ENCODE assay signal across 20 mouse cellular contexts in the genomic region with DNA sequence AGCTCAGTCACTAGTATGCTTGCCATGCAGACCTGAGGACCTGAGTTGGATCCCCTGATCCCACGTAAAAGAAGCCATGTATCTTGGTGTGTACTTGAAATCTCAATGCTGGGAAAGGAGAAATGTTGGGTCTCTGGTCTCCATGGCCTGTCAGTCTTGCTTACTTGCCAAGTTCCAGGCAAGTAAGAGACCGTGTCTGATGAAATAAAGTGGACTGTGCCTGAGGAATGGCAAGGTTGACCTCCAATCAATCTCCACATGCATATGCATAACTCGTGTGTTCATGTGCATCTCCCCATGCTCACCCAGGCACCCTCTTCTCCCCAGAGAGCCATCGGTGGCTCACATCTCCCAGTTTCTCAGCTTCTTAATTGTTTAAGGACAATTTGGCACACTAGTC.
A peak's percentile ranks its signal among the peaks of the same experiment; 100 is the strongest.
DNase-seq lines count a peak whose midpoint lies in the region; ATAC-seq lines count a peak whose summit lies in the region.
"Had no signal": no experiment of that assay in that cellular context is flagged by ENCODE, and none has a peak within 500 bp of the region (broad histone marks: within the 10 kb centered on the region; RNA-seq: fewer than 3 reads in every experiment).

No protein-coding gene starts in this region.

- H3K27ac ChIP-seq in hindbrain, embryonic 10.5 days = no peak overlapping the region
- H3K27ac ChIP-seq in hindbrain, embryonic 12.5 days = no peak overlapping the region
- no peak overlapping the region for H3K27ac ChIP-seq in kidney, embryonic 16.5 days (ENCODE audit: low read length)
- H3K27ac ChIP-seq: forebrain, embryonic 10.5 days; forebrain, embryonic 13.5 days; hindbrain, embryonic 13.5 days had no signal

- H3K4me2 ChIP-seq in hindbrain, embryonic 12.5 days (replicated peaks) = no peak overlapping the region
- no peak overlapping the region for H3K4me2 ChIP-seq in kidney, embryonic 16.5 days (replicated peaks; ENCODE audit: low read depth, low read length)
- H3K4me2 ChIP-seq: forebrain, embryonic 13.5 days; heart, embryonic 15.5 days; hindbrain, embryonic 13.5 days had no signal

- H3K27me3 ChIP-seq in hindbrain, embryonic 10.5 days (ENCODE audit: insufficient read depth, poor library complexity, severe bottlenecking) = 0 out of 2 replicates have a peak, but pooled peaks cover 8% of the 10 kb centered on the region
- H3K27me3 ChIP-seq in hindbrain, embryonic 12.5 days = no peaks in the 10 kb centered on the region
- H3K27me3 ChIP-seq in kidney, embryonic 16.5 days (ENCODE audit: insufficient read depth, low read length) = no peaks in the 10 kb centered on the region
- H3K27me3 ChIP-seq: heart, embryonic 15.5 days; Patski had no signal

- H3K9me3 ChIP-seq in hindbrain, embryonic 10.5 days = no peaks in the 10 kb centered on the region
- no peaks in the 10 kb centered on the region for H3K9me3 ChIP-seq in hindbrain, embryonic 12.5 days (replicated peaks)
- no peaks in the 10 kb centered on the region for H3K9me3 ChIP-seq in kidney, embryonic 16.5 days (ENCODE audit: low read length)
- H3K9me3 ChIP-seq: forebrain, embryonic 10.5 days; forebrain, embryonic 13.5 days; heart, embryonic 10.5 days; heart, embryonic 15.5 days; hindbrain, embryonic 13.5 days had no signal

- intact Hi-C loops in heart, postnatal 25 days (cut with DNase I) = no loop called here

- H3K4me3 ChIP-seq in hindbrain, embryonic 10.5 days = no peak overlapping the region
- no peak overlapping the region for H3K4me3 ChIP-seq in hindbrain, embryonic 12.5 days
- H3K4me3 ChIP-seq in kidney, embryonic 16.5 days (ENCODE audit: low read length) = no peak overlapping the region
- H3K4me3 ChIP-seq: forebrain, embryonic 10.5 days; forebrain, embryonic 13.5 days; heart, embryonic 10.5 days; heart, embryonic 15.5 days; hindbrain, embryonic 13.5 days had no signal

- 85% methylated on average over 4 of the region's 4 CpGs for WGBS in hindbrain, embryonic 10.5 days
- WGBS in hindbrain, embryonic 12.5 days = 80% methylated on average over 4 of the region's 4 CpGs
- 65% methylated on average over 4 of the region's 4 CpGs for WGBS in kidney, embryonic 16.5 days

- no peaks in the 10 kb centered on the region for H3K36me3 ChIP-seq in hindbrain, embryonic 10.5 days
- H3K36me3 ChIP-seq in hindbrain, embryonic 12.5 days = no peaks in the 10 kb centered on the region
- no peaks in the 10 kb centered on the region for H3K36me3 ChIP-seq in kidney, embryonic 16.5 days (ENCODE audit: insufficient read depth, low read length)
- H3K36me3 ChIP-seq: forebrain, embryonic 10.5 days; G1E; heart, embryonic 10.5 days; heart, embryonic 15.5 days; hindbrain, embryonic 13.5 days had no signal

- peaks cover 10% of the 10 kb centered on the region for H3K4me1 ChIP-seq in hindbrain, embryonic 10.5 days (replicated peaks)
- H3K4me1 ChIP-seq in hindbrain, embryonic 12.5 days = peaks cover 5% of the 10 kb centered on the region; the same call in 1 of the 2 replicates
- H3K4me1 ChIP-seq in kidney, embryonic 16.5 days (ENCODE audit: insufficient read depth, low read length) = no peaks in the 10 kb centered on the region
- H3K4me1 ChIP-seq: forebrain, embryonic 10.5 days; hindbrain, embryonic 13.5 days had no signal

- no peak overlapping the region for H3K9ac ChIP-seq in hindbrain, embryonic 12.5 days
- no peak overlapping the region for H3K9ac ChIP-seq in kidney, embryonic 16.5 days (replicated peaks; ENCODE audit: low read length)
- H3K9ac ChIP-seq: forebrain, embryonic 13.5 days; heart, embryonic 15.5 days; hindbrain, embryonic 13.5 days had no signal

- ATAC-seq in hindbrain, embryonic 12.5 days (ENCODE audit: low FRiP score) = no peak
- ATAC-seq in kidney, embryonic 16.5 days (ENCODE audit: low FRiP score, low TSS enrichment) = no peak
- ATAC-seq: forebrain, embryonic 13.5 days; forebrain, embryonic 16.5 days; hindbrain, embryonic 16.5 days; Patski had no signal

- peak; percentile 62 for DNase-seq in heart, adult 11 months
- no peak for DNase-seq in heart, postnatal 25 days (ENCODE audit: low spot score)
- peak; percentile 1 for DNase-seq in hindbrain, embryonic 10.5 days (ENCODE audit: low spot score)
- peak; percentile 54 to 70 for DNase-seq in kidney, adult 8-10 months
- no peak for DNase-seq in kidney, adult 18-20 months
- peak; percentile 30 to 50 for DNase-seq in kidney, postnatal 25 days
- DNase-seq: cerebellum, adult 18-20 months; cerebellum, adult 9-10 months; gastrocnemius, postnatal 36 days had no signal

Comparison
In these comparisons a context has a peak if more than half of its experiments do, and no peak if none do; other contexts are left out.
1. DNase-seq: peak in heart, adult 11 months (single experiment), hindbrain, embryonic 10.5 days (single experiment), kidney, adult 8-10 months (2 of 2) and kidney, postnatal 25 days (2 of 2); none in heart, postnatal 25 days (single experiment) and kidney, adult 18-20 months (single experiment).